Mouse (Mus musculus): ENCODE measurements around the gene Rpl19. TPM values are rescaled to one million over a fixed set of nuclear protein-coding genes. Genes with fewer than 3 reads are reported as not detected.
A peak's percentile ranks its signal among the peaks of the same experiment; 100 is the strongest.

Gene Rpl19
- polyA plus RNA-seq (2015; fragmentation: Nextera tagmentation; extraction: Ambion mirVana): 699 and 710 TPM in 2 replicates

- peak within 1 kb of the TSS; percentile 100 for H3K9ac ChIP-seq (replicated peaks)
- WGBS: under 1% methylated on average over 68 of the region's 69 CpGs
- H3K9me3 ChIP-seq: no peaks in the 10 kb centered on the region
- H3K4me2 ChIP-seq (replicated peaks): peak within 1 kb of the TSS; percentile 90
- H3K36me3 ChIP-seq: peaks cover 33% of the 10 kb centered on the region
- ATAC-seq: peak; percentile 72
- H3K4me3 ChIP-seq (replicated peaks): peak within 1 kb of the TSS; percentile 97
- no peaks in the 10 kb centered on the region for H3K27me3 ChIP-seq
- peak within 1 kb of the TSS; percentile 89 for H3K27ac ChIP-seq
- H3K4me1 ChIP-seq (replicated peaks): peaks cover 32% of the 10 kb centered on the region
These were observed at the start of gene Rpl19 for GRCm38 (mm10) chr11:98026570-98027296. TSS of gene Rpl19 (plus strand) at chr11:98026710.

DNA sequence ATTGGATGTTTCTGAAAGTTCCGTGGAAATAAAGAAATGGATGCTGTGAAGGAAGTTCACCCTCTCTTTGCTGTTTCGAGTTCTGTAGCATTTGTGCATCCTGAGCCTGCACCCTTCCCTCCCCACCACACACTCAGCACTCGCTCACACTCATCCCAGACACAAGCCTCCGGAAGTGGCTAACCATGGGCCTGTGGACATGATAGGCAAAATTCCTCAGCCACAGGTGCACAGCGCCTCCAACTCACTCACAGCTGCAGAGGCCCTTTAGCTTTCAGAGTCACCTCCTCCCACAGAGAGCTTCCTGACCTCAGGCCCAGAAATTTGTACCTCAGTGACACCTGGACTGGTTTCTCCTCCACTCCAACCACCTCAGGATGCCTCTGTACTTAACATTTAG, 48.7 kb upstream of the Rpl19 start:
- H3K4me1 ChIP-seq (replicated peaks): 0 out of 2 replicates have a peak, but pooled peaks cover 3% of the 10 kb centered on the region
- 80% methylated on average over 5 of the region's 5 CpGs for WGBS
- H3K27ac ChIP-seq: no peak overlapping the region
- no peak for ATAC-seq
- no peak overlapping the region for H3K4me2 ChIP-seq (replicated peaks)
- no peaks in the 10 kb centered on the region for H3K36me3 ChIP-seq
- no peak overlapping the region for H3K4me3 ChIP-seq (replicated peaks)
- no peak overlapping the region for H3K9ac ChIP-seq (replicated peaks)
- H3K27me3 ChIP-seq: no peaks in the 10 kb centered on the region
- no peaks in the 10 kb centered on the region for H3K9me3 ChIP-seq

DNA sequence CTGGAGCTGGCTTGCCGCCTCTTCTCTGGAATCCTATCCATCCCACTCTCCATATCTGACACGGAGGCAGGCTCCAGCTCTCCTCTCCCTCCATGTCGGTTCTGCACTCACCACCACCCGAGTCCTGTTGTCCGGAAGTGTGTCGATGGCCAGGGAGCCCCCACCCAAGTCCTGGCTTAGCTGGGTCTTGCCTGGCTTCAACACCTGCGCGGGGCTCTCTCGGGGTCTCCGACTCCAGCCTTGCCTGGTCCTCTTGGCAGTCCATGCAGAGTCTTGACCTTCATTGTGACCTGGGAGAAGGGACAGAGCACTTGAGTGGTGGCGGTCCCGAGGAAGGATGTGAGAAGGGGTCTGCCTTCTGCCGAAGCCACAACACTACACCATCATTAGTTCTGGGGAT, 48.1 kb upstream of the Rpl19 start:
- no peak overlapping the region for H3K4me3 ChIP-seq (replicated peaks)

GRCm38 (mm10) chr11:97979824-97980495, 46.5 kb upstream of the Rpl19 start:
- 0 out of 2 replicates have a peak, but pooled peaks cover 2% of the 10 kb centered on the region for H3K4me1 ChIP-seq (replicated peaks)
- no peak for ATAC-seq
- H3K4me3 ChIP-seq (replicated peaks): no peak overlapping the region
- H3K27me3 ChIP-seq: peaks cover 13% of the 10 kb centered on the region
- H3K4me2 ChIP-seq (replicated peaks): no peak overlapping the region
- 76% methylated on average over 10 of the region's 10 CpGs for WGBS
- no peak overlapping the region for H3K27ac ChIP-seq
- H3K9ac ChIP-seq (replicated peaks): no peak overlapping the region
- H3K36me3 ChIP-seq: no peaks in the 10 kb centered on the region
- H3K9me3 ChIP-seq: no peaks in the 10 kb centered on the region

More for the DNA sequence above, 48.1 kb upstream of the Rpl19 start:
- no peak overlapping the region for H3K9ac ChIP-seq (replicated peaks)
- H3K4me2 ChIP-seq (replicated peaks): no peak overlapping the region
- no peak for ATAC-seq
- WGBS: 83% methylated on average over 13 of the region's 13 CpGs
- no peaks in the 10 kb centered on the region for H3K9me3 ChIP-seq
- no peaks in the 10 kb centered on the region for H3K36me3 ChIP-seq
- no peak overlapping the region for H3K27ac ChIP-seq
- no peaks in the 10 kb centered on the region for H3K27me3 ChIP-seq
- 0 out of 2 replicates have a peak, but pooled peaks cover 3% of the 10 kb centered on the region for H3K4me1 ChIP-seq (replicated peaks)

GRCm38 (mm10) chr11:97980531-97980966, 46.0 kb upstream of the Rpl19 start:
- H3K27me3 ChIP-seq: peaks cover 19% of the 10 kb centered on the region
- no peak overlapping the region for H3K27ac ChIP-seq
- H3K4me2 ChIP-seq (replicated peaks): no peak overlapping the region
- no peaks in the 10 kb centered on the region for H3K36me3 ChIP-seq
- H3K9me3 ChIP-seq: no peaks in the 10 kb centered on the region
- no peaks in the 10 kb centered on the region for H3K4me1 ChIP-seq (replicated peaks)
- no peak overlapping the region for H3K4me3 ChIP-seq (replicated peaks)
- 72% methylated on average over 9 of the region's 9 CpGs for WGBS
- ATAC-seq: no peak
- no peak overlapping the region for H3K9ac ChIP-seq (replicated peaks)

- H3K9ac ChIP-seq (replicated peaks): no peak overlapping the region
- no peaks in the 10 kb centered on the region for H3K36me3 ChIP-seq
- peaks cover 15% of the 10 kb centered on the region; the same call in 1 of the 2 replicates for H3K4me1 ChIP-seq (replicated peaks)
- no peak overlapping the region for H3K4me3 ChIP-seq (replicated peaks)
- 91% methylated on average over 9 of the region's 9 CpGs for WGBS
- H3K27ac ChIP-seq: no peak overlapping the region
- peaks cover 36% of the 10 kb centered on the region for H3K27me3 ChIP-seq
- H3K9me3 ChIP-seq: no peaks in the 10 kb centered on the region
- no peak overlapping the region for H3K4me2 ChIP-seq (replicated peaks)
- no peak for ATAC-seq
These were observed 43.8 kb upstream of the Rpl19 start for GRCm38 (mm10) chr11:97982721-97983120.

DNA sequence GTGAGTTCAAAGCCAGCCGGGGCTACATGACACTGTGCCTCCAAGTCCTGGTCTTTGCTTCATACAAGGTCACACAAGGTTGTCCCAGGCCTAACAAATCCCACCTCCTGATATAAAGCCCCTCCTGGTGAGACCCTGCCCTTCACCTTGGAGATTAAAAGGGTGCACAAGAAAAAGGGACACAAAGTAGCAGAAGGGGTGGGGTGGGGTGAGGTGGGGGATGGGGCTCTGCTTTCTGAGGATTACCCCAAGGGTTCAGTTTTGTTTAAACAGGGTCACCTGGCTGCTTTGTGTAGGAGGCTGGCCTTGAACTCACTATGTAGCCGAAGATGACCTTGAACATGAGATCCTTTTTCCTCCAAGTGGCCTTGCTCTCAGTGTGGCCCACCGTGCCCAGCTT, 43.0 kb upstream of the Rpl19 start:
- no peak for ATAC-seq
- no peaks in the 10 kb centered on the region for H3K9me3 ChIP-seq
- no peak overlapping the region for H3K4me3 ChIP-seq (replicated peaks)
- H3K4me2 ChIP-seq (replicated peaks): no peak overlapping the region
- H3K4me1 ChIP-seq (replicated peaks): peaks cover 17% of the 10 kb centered on the region; the same call in 1 of the 2 replicates
- 90% methylated on average over 3 of the region's 3 CpGs for WGBS
- no peaks in the 10 kb centered on the region for H3K36me3 ChIP-seq
- H3K27me3 ChIP-seq: peaks cover 36% of the 10 kb centered on the region
- no peak overlapping the region for H3K27ac ChIP-seq
- H3K9ac ChIP-seq (replicated peaks): no peak overlapping the region

- peaks cover 17% of the 10 kb centered on the region; the same call in 1 of the 2 replicates for H3K4me1 ChIP-seq (replicated peaks)
- H3K9me3 ChIP-seq: no peaks in the 10 kb centered on the region
- no peak overlapping the region for H3K9ac ChIP-seq (replicated peaks)
- WGBS: 57% methylated on average over 1 of the region's 1 CpGs
- no peaks in the 10 kb centered on the region for H3K36me3 ChIP-seq
- H3K27me3 ChIP-seq: peaks cover 36% of the 10 kb centered on the region
- no peak overlapping the region for H3K4me2 ChIP-seq (replicated peaks)
- H3K27ac ChIP-seq: no peak overlapping the region
- no peak for ATAC-seq
- H3K4me3 ChIP-seq (replicated peaks): no peak overlapping the region
These were observed 42.5 kb upstream of the Rpl19 start for GRCm38 (mm10) chr11:97983983-97984382.

DNA sequence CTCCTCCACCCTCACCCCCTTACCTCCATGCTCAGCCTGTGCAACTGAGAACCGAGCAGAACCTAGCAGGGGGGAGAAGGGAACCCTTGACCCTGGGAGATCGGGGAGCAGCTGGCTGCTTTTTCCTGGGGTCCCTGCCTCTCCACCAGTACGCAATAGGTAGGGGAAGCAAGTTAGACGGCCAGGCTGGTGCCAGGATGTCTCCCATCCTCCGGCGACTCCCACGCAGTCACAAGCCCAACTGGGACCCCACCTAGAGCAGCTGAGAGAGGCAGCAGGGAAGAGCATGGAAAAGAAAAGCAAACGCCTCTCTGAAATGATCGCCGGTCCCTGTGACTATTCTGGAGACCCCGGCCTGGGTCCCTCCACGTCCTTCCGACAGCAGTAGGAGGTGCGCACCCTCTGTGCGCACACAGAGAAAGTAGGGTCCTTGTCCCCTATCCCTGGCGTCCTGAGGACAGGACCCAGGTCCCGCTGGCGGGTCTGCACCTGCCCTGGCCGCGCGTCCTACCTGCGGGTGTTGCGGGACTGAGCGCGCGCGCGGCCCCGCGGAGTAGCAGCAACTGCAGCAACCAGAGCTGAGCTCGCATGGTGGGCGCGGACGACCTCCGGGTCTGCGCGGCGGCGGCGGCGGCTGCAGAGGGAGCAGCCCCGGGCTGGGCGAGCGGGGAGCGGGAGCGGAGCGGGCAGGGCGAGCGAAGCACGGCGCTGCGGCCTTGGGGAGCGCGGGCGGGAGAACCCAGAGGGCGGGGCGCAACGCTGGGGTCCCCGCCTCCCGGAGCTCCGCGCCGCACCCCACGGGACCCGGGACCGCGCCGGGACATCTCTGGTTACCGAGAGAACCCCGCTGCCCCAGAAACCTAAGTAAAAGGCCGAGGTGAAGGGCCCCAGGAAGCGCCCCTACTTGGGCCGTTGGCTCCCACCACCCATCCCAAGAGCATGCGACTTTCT, 40.5 kb upstream of the Rpl19 start, which contains the start of gene Plxdc1:
Gene Plxdc1 (minus strand): TSS at position 718 of the 951 bp plus-strand sequence.
- H3K4me2 ChIP-seq (replicated peaks): peak within 1 kb of the TSS; percentile 85
- peak within 1 kb of the TSS; percentile 61 for H3K9ac ChIP-seq (replicated peaks)
- H3K27me3 ChIP-seq: peaks cover 41% of the 10 kb centered on the region
- H3K36me3 ChIP-seq: no peaks in the 10 kb centered on the region
- no peak for ATAC-seq
- peak within 1 kb of the TSS; percentile 90 for H3K4me3 ChIP-seq (replicated peaks)
- WGBS: 3% methylated on average over 61 of the region's 74 CpGs
- peaks cover 32% of the 10 kb centered on the region for H3K4me1 ChIP-seq (replicated peaks)
- H3K27ac ChIP-seq: no peak within 1 kb of the TSS
- H3K9me3 ChIP-seq: no peaks in the 10 kb centered on the region

DNA sequence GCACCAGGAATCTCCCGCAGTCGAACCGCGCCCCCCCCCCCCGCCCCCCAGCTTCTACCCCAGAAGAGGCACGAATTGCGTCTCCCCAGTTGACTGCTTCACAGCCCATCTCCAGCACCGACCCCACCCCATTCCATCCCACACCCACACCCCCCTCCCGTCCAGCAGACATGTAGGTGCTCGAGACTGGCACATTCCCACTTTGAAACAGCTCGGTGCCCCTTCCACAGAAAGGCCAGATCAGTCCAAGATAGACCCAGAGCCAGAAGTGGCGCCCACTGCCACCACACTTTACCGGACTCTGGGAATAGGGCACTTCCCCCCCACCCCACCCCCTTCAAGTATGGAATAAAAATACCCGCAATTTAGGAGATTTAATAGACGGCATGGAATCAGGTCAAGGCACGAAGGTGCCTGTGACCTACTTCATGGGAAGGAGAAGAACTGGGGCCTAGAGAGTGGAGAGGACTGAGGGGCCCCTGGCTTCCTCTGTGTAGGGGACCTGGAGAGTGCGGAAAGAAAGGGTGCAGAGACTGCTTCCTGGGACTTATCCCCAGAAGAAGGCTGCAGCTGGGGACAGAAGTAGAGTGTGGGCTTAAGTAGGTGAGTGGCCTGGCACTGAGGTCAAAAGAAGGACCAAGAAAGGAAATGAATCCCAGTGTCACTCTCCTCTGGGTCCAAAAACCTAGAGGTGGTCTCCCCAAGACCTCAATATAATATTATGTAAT, 39.6 kb upstream of the Rpl19 start:
- Histone ChIP-seq H3K4me1 (replicated peaks) (peaks cover 32% of the 10 kb centered on the region), H3K4me3 (replicated peaks) (peak overlapping the region; percentile 90), H3K9me3 (no peaks in the 10 kb centered on the region), H3K4me2 (replicated peaks) (peak overlapping the region; percentile 85), H3K9ac (replicated peaks) (no peak overlapping the region), H3K27ac (no peak overlapping the region), H3K27me3 (peaks cover 41% of the 10 kb centered on the region), H3K36me3 (no peaks in the 10 kb centered on the region)
- 25% methylated on average over 17 of the region's 17 CpGs for WGBS
- ATAC-seq: 0 out of 2 replicates have a peak, but pooled peaks have one; percentile 1
